Mouse (Mus musculus) stomach, postnatal 0 days (tissue): Measurements from ENCODE around the gene Kcnj14.

Experiments
- CTCF ChIP-seq: IDR thresholded peaks from 2 replicates; pipeline ENCODE4 v1.5.1; 2016; ENCODE audit warnings: antibody characterized with exemption, low read depth, mild to moderate bottlenecking, moderate library complexity
- EP300 ChIP-seq: optimal IDR thresholded peaks from 2 replicates; pipeline ENCODE3; 2016; ENCODE audit warnings: antibody characterized with exemption

GRCm38 (mm10) chr7:45815323-45815983 lies 9.1 kb downstream of the Kcnj14 start:
- no peak for TF ChIP-seq EP300
- no peak for TF ChIP-seq CTCF
